Mouse (Mus musculus): ENCODE data around the gene Trim10. TPM values are rescaled to one million over a fixed set of nuclear protein-coding genes. Genes with fewer than 3 reads are reported as not detected.

Trim10 gene
- polyA plus RNA-seq, 1 experiment = 33.1 TPM

DNA sequence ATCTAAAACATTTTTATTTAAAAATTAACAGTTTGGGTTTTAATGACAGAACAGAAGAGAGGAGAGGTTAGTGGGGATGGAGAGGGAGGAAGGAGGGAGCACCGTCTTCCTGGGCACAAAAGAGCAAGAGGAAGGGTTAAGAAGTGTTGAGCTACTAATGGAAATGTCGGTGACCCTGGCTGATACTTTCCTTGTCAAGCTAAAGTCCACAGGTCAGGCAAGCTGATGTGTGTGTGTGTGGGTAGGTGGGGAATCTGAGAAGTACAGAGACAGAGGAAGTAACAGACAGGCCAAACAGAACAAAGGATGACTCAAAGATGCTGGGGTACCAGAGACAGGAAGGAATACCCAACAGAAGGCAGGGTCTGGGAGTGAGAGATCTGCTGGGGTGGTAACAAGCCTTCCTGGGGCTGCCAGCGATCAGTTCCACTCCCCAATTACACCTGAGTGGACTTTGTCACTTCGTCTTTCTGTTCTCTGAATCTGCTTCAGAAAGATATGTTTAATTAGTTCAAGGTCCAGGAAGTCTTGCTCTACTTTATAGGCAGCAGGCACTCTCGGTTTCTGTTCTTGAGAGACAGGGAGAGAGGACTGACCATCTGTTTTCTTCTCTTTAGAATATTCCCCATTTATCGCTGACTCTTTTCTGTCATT is 28.3 kb downstream of the Trim10 start, which contains the start of gene Trim31:
Gene Trim31, plus strand, starts transcription at position 567 of the 654 bp plus-strand sequence.
- Histone ChIP-seq H3K4me1 (ENCODE audit: control insufficient read depth) (no peaks in the 10 kb centered on the region; the same call in 1 of the 2 replicates), H3K27me3 (ENCODE audit: control insufficient read depth) (peaks cover 18% of the 10 kb centered on the region), H3K4me3 (replicated peaks) (no peak within 1 kb of the TSS), H3K36me3 (ENCODE audit: control insufficient read depth) (no peaks in the 10 kb centered on the region), H3K9me3 (ENCODE audit: control insufficient read depth, low read length) (no peaks in the 10 kb centered on the region)
- TF ChIP-seq GATA1 (IDR thresholded peaks at IDR 0.05; ENCODE audit: low read length) (no peak), TAL1 (IDR thresholded peaks at IDR 0.05; ENCODE audit: low read length) (no peak)

DNA sequence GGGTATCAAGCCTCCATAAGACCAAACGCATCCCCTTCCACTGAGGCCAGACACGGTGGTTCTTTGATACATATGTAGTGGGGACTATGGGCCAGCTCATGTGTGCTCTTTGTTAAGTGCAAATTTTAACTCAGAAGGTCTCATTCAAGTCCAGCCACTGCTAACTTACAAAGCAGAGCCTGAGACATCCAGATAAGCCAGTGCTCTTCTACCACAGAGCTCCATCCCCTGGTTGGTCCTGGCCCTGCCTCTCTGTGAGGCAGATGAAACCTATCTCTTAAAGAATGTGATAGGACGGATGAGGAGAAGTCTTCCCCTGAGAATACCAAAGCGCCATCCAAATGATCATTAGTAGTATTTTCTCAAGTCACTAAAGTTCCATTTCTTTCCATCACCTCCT is 30.0 kb downstream of the Trim10 start:
- H3K4me1 ChIP-seq (ENCODE audit: control insufficient read depth) = no peaks in the 10 kb centered on the region
- no peaks in the 10 kb centered on the region for H3K9me3 ChIP-seq (ENCODE audit: control insufficient read depth, low read length)
- H3K27me3 ChIP-seq (ENCODE audit: control insufficient read depth) = peaks cover 18% of the 10 kb centered on the region
- no peaks in the 10 kb centered on the region for H3K36me3 ChIP-seq (ENCODE audit: control insufficient read depth)
- no peak overlapping the region for H3K4me3 ChIP-seq (replicated peaks)
- TF ChIP-seq GATA1 (IDR thresholded peaks at IDR 0.05; ENCODE audit: low read length) = no peak
- TF ChIP-seq TAL1 (IDR thresholded peaks at IDR 0.05; ENCODE audit: low read length) = no peak

DNA sequence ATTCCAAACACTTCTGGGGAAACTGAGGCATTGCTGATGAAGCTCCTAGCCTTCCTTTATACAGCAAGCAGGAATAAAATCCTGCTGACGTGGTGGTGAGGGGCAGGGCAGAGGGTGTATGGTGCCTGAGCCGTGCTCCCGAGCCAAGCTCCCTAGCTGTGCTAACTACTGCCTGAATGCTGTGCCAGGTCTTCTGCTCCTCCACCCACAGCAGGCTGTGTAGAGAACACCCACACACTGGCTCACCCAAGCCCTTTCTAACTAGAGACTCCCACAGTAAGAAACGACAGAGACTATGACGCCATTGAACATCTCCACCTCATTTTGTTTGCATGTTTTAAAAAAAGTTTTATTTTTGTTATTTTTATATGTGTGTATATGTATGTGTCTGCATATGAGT is 30.6 kb downstream of the Trim10 start:
- Histone ChIP-seq H3K27me3 (ENCODE audit: control insufficient read depth) (peaks cover 16% of the 10 kb centered on the region), H3K9me3 (ENCODE audit: control insufficient read depth, low read length) (no peaks in the 10 kb centered on the region), H3K4me1 (ENCODE audit: control insufficient read depth) (no peaks in the 10 kb centered on the region), H3K4me3 (replicated peaks) (no peak overlapping the region), H3K36me3 (ENCODE audit: control insufficient read depth) (no peaks in the 10 kb centered on the region)
- no peak for TF ChIP-seq TAL1 (IDR thresholded peaks at IDR 0.05; ENCODE audit: low read length)
- TF ChIP-seq GATA1 (IDR thresholded peaks at IDR 0.05; ENCODE audit: low read length) = no peak

DNA sequence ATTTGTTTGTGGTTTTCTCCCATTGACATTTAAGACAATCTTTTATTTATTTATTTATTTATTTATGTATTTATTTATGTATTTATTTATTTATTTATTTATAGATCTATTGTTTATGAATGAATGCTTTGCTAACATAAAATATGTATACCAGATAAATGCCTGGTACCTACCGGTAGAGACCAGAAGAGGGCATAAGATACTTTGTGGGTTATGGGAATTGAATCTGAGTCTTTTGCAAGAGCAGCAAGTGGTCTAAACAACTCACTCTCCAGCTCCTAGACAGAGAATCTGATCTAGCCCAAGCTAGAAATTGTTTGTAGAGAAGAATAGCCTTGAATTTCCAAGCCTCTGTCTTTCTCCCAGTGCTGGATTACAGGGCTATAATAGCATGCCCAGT is 31.3 kb downstream of the Trim10 start:
- Histone ChIP-seq H3K4me1 (ENCODE audit: control insufficient read depth) (no peaks in the 10 kb centered on the region), H3K4me3 (replicated peaks) (no peak overlapping the region), H3K9me3 (ENCODE audit: control insufficient read depth, low read length) (no peaks in the 10 kb centered on the region), H3K36me3 (ENCODE audit: control insufficient read depth) (no peaks in the 10 kb centered on the region), H3K27me3 (ENCODE audit: control insufficient read depth) (peaks cover 16% of the 10 kb centered on the region)
- TF ChIP-seq GATA1 (IDR thresholded peaks at IDR 0.05; ENCODE audit: low read length) (no peak), TAL1 (IDR thresholded peaks at IDR 0.05; ENCODE audit: low read length) (no peak)

DNA sequence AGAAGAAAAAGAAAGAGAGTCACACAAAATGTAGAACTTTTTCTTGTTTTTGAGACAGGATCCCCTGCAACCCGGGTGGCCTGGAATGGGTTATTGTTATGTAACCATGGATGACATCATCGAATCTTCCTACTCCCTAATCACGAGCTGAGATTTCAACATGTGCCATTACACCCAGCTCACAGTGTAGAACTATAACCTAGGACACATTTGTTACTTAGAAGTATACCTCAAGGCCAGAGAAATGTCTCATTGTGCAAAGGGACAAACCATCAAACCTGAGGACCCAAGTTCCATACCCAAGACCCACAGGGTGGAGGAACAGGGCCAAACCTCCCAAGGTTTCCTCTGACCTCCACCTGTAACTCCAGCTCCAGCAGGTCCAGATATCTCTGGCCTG is 34.3 kb downstream of the Trim10 start:
- Histone ChIP-seq H3K4me1 (ENCODE audit: control insufficient read depth) (no peaks in the 10 kb centered on the region), H3K36me3 (ENCODE audit: control insufficient read depth) (no peaks in the 10 kb centered on the region), H3K9me3 (ENCODE audit: control insufficient read depth, low read length) (no peaks in the 10 kb centered on the region), H3K4me3 (replicated peaks) (no peak overlapping the region), H3K27me3 (ENCODE audit: control insufficient read depth) (peaks cover 15% of the 10 kb centered on the region)
- TF ChIP-seq GATA1 (IDR thresholded peaks at IDR 0.05; ENCODE audit: low read length) = no peak
- no peak for TF ChIP-seq TAL1 (IDR thresholded peaks at IDR 0.05; ENCODE audit: low read length)

DNA sequence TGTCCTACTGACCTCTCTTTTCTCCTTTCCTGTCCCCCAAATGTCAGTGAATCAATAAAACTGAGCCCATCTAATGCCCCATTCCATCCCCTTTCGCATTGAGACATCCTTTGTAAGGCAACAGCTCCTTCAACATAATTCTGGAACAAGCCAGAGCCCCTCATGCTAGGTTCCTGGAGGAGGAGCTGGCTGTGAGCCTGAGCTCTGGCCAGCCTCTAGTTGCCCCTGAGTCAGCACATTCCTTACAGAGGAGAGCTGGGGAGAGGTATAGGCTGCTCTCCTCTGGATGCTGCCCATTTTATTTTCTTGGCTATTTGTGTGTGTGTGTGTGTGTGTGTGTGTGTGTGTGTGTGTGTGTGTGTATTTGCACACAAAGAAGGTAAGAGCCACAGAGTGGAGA is 38.9 kb downstream of the Trim10 start:
- TF ChIP-seq GATA1 (IDR thresholded peaks at IDR 0.05; ENCODE audit: low read length) (no peak), TAL1 (IDR thresholded peaks at IDR 0.05; ENCODE audit: low read length) (no peak)
- Histone ChIP-seq H3K36me3 (ENCODE audit: control insufficient read depth) (no peaks in the 10 kb centered on the region), H3K4me3 (replicated peaks) (no peak overlapping the region), H3K27me3 (ENCODE audit: control insufficient read depth) (peaks cover 16% of the 10 kb centered on the region), H3K4me1 (ENCODE audit: control insufficient read depth) (no peaks in the 10 kb centered on the region), H3K9me3 (ENCODE audit: control insufficient read depth, low read length) (no peaks in the 10 kb centered on the region)

DNA sequence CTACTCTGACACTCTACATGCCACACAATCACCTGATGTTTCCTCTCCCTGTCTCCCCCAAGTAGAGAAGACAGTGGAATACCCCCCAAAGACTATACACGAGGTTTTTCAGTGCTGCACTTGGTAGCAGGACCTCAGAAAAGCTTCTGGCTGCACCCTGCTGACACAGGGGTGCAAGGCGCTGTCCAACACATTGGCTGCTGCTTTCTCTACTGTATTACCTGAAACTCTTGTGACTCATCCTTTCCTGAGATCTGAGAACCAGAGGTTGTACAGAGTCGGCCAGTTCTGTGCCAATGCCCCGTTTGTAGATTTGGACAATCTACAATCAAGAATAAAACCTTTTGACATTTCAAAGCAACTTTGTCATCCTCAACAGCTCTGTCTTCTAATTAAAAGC is 40.4 kb downstream of the Trim10 start:
- no peaks in the 10 kb centered on the region for H3K36me3 ChIP-seq (ENCODE audit: control insufficient read depth)
- peaks cover 16% of the 10 kb centered on the region for H3K27me3 ChIP-seq (ENCODE audit: control insufficient read depth)
- H3K4me1 ChIP-seq (ENCODE audit: control insufficient read depth) = no peaks in the 10 kb centered on the region
- no peaks in the 10 kb centered on the region for H3K9me3 ChIP-seq (ENCODE audit: control insufficient read depth, low read length)
- TF ChIP-seq TAL1 (IDR thresholded peaks at IDR 0.05; ENCODE audit: low read length) (no peak), GATA1 (IDR thresholded peaks at IDR 0.05; ENCODE audit: low read length) (no peak)
- no peak overlapping the region for H3K4me3 ChIP-seq (replicated peaks)

DNA sequence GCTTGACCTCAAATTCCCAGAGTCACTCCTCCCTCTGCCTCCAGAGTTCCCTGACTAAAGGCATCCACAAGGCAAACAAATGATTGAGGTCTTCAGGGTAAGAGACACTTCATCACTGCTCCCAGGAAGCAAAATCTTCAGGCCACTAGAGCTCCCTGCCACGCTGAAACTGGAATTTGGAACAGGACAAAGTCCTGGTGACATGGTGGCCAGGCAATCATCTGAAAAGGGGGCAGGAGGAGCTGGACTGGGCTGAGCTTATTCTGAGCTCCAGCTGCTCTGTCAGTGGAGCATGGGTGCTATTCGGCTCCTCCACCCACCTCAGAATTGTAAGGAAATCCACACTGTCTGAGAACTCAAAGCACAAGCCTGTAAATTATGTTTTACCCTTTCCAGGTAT is 42.7 kb downstream of the Trim10 start:
- TF ChIP-seq TAL1 (IDR thresholded peaks at IDR 0.05; ENCODE audit: low read length) = no peak
- TF ChIP-seq GATA1 (IDR thresholded peaks at IDR 0.05; ENCODE audit: low read length) = no peak
- no peaks in the 10 kb centered on the region for H3K9me3 ChIP-seq (ENCODE audit: control insufficient read depth, low read length)
- peaks cover 14% of the 10 kb centered on the region for H3K27me3 ChIP-seq (ENCODE audit: control insufficient read depth)
- no peak overlapping the region for H3K4me3 ChIP-seq (replicated peaks)
- H3K4me1 ChIP-seq (ENCODE audit: control insufficient read depth) = no peaks in the 10 kb centered on the region
- H3K36me3 ChIP-seq (ENCODE audit: control insufficient read depth) = no peaks in the 10 kb centered on the region

DNA sequence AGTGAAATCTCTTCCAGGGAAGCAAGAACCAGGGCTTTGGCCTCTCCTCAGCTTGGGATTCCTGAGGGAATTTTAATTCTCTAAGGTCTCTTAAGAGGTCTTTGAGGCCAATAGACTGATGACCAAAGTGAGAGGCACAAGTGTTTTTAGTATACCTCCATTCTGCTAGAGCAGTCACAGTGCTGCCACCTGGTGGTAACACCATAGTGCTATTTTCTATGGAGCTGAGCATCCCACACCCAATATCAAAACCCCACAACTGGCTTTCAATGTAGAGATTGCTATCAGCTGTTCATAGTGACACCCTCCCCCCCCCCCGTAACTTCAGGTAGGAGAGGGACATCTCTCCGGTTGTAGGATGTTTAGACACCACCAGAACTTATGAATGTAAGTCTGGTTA is 44.7 kb downstream of the Trim10 start:
- peaks cover 11% of the 10 kb centered on the region for H3K27me3 ChIP-seq (ENCODE audit: control insufficient read depth)
- no peaks in the 10 kb centered on the region for H3K4me1 ChIP-seq (ENCODE audit: control insufficient read depth)
- no peak for TF ChIP-seq TAL1 (IDR thresholded peaks at IDR 0.05; ENCODE audit: low read length)
- no peaks in the 10 kb centered on the region for H3K9me3 ChIP-seq (ENCODE audit: control insufficient read depth, low read length)
- no peaks in the 10 kb centered on the region for H3K36me3 ChIP-seq (ENCODE audit: control insufficient read depth)
- no peak overlapping the region for H3K4me3 ChIP-seq (replicated peaks)

DNA sequence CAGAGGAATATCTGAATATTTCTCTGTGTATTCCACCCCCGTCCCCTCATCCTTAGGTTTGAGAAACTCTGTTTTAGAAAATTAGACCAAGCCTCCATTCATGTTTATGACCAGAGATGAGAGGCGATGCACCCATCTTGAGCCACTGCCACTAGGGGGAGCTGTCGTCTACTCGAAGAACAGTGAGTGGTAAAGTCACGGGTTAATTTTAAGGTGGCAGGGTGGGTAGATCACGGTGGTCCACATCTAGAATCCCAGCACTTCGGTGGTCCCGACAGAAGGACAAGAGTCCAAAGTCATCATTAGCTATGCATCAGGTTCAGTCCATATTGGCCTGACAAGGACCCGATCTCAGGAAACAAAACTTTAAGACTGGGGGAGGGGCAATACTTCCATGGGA is 45.7 kb downstream of the Trim10 start:
- TF ChIP-seq GATA1 (IDR thresholded peaks at IDR 0.05; ENCODE audit: low read length) (no peak), TAL1 (IDR thresholded peaks at IDR 0.05; ENCODE audit: low read length) (no peak)
- Histone ChIP-seq H3K4me1 (ENCODE audit: control insufficient read depth) (no peaks in the 10 kb centered on the region), H3K4me3 (replicated peaks) (no peak overlapping the region), H3K36me3 (ENCODE audit: control insufficient read depth) (no peaks in the 10 kb centered on the region), H3K27me3 (ENCODE audit: control insufficient read depth) (peaks cover 3% of the 10 kb centered on the region; the same call in 1 of the 2 replicates), H3K9me3 (ENCODE audit: control insufficient read depth, low read length) (no peaks in the 10 kb centered on the region)

Measured in erythroblast, embryonic 14.5 days (primary cell).